Mouse (Mus musculus) embryonic fibroblast, embryonic 13.5 days (primary cell): ENCODE results near the gene Tmub2.

Source experiments
- CTCF ChIP-seq: IDR thresholded peaks from 2 replicates; pipeline ENCODE4 v1.5.1; 2011; ENCODE audit warnings: mild to moderate bottlenecking, control low read depth, low read length, moderate library complexity, borderline replicate concordance; ENCODE audit not compliant: insufficient read depth
- POLR2A ChIP-seq: IDR thresholded peaks from 2 replicates; pipeline ENCODE4 v1.6.1; 2011; ENCODE audit warnings: low read depth, mild to moderate bottlenecking, control low read depth, low read length, moderate library complexity

DNA sequence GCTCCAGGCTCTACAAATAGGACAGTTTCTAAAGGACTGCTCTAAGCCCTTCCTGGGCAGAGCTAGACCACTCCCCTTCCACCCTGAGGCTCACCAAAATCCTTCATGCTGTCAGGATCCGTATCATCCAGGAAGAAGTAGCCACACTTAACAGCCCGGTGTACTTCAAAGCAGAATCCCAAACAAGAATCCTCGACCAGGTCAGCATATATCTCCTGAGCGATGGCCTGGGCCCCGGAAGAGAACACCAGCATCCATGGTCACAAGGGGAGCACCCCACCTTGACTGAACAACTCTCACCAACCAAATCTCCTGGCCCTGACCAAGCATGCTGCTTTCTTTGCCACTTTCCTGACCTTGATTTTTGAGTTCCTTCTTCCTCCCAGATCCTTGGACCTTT, 9.7 kb downstream of the Tmub2 start:
- TF ChIP-seq CTCF (no peak), POLR2A (no peak)
